Mouse (Mus musculus): Measurements from ENCODE around the gene Samd10.

DNA sequence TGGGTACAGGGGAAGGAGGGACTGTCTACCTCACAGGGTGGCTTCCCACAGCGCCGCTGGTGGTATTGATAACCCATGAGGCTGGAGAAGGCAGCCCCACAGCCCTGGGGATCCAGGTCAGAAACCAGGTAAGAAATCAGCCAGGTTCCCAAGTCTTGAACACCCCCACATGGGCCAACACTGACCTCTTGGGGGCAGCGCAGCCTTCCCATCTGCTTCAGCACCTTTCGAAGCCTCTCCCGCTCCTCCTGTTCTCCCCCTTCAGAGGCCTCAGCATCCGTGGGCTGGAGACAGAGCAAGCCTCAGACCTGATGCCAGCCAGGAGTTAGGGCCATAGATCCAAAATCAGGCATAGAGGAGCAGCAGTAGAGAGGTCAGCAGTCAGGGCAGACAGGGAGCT, 11.2 kb downstream of the Samd10 start:
- no peak for TF ChIP-seq POLR2A (IDR thresholded peaks at IDR 0.05; ENCODE audit: low read depth, low read length)
- TF ChIP-seq CTCF (conservative IDR thresholded peaks at IDR 0.05; ENCODE audit: insufficient read depth, insufficient read length, low read depth, low read length), result 0 out of 2 replicates have a peak, but pooled peaks have one; percentile 16
